Mouse (Mus musculus) MEL (cell line): ENCODE data around the gene Hsd11b2. TPM values are rescaled to one million over a fixed set of nuclear protein-coding genes. Genes with fewer than 3 reads are reported as not detected.

Experiments
- DNase-seq: peaks from one replicate; pipeline ENCODE4 v3.0.0; 2011; ENCODE audit warnings: low read depth, low spot score
- H3K27ac ChIP-seq: 2 replicates; pipeline ENCODE4 v1.5.1; 2012; ENCODE audit warnings: low read depth, mild to moderate bottlenecking, control low read depth, low read length, moderate library complexity; ENCODE audit not compliant: control insufficient read depth
- H3K27me3 ChIP-seq, 2 experiments: fragments of 150-350 bp in 1 of 2; sonication (generic) in 1 of 2; 2 replicates each; pipeline ENCODE4 v1.6.1; 2012; ENCODE audit warnings: low read length in 2 of 2, mild to moderate bottlenecking in 2 of 2, improper control_type of control experiment in 1 of 2, moderate library complexity in 1 of 2; ENCODE audit not compliant: insufficient read depth in 2 of 2, control insufficient read depth in 1 of 2
- H3K36me3 ChIP-seq, 2 experiments: 2 replicates each; pipeline ENCODE4 v1.6.1; 2012 to 2014; ENCODE audit warnings: low read length in 2 of 2, improper control_type of control experiment in 1 of 2, inconsistent platforms in 1 of 2, mild to moderate bottlenecking in 1 of 2; ENCODE audit not compliant: insufficient read depth in 2 of 2, control insufficient read depth in 1 of 2
- H3K4me1 ChIP-seq, 2 experiments: fragments of 150-350 bp in 1 of 2; sonication (generic) in 1 of 2; 2 replicates each; pipeline ENCODE4 v1.6.1; 2012; ENCODE audit warnings: low read length in 2 of 2, improper control_type of control experiment in 1 of 2, mild to moderate bottlenecking in 1 of 2; ENCODE audit not compliant: insufficient read depth in 2 of 2, control insufficient read depth in 1 of 2
- H3K4me3 ChIP-seq, 2 experiments: fragments of 150-350 bp in 1 of 2; sonication (generic) in 1 of 2; 2 replicates each; pipeline ENCODE4 v1.5.1; 2012; ENCODE audit warnings: low read depth in 2 of 2, low read length in 2 of 2, mild to moderate bottlenecking in 2 of 2, moderate library complexity in 2 of 2, control low read depth in 1 of 2, improper control_type of control experiment in 1 of 2; ENCODE audit not compliant: control insufficient read depth in 1 of 2, insufficient read depth in 1 of 2
- H3K79me2 ChIP-seq: 2 replicates; pipeline ENCODE4 v1.6.1; 2012; ENCODE audit warnings: mild to moderate bottlenecking, low read length, moderate library complexity; ENCODE audit not compliant: control insufficient read depth, poor library complexity, insufficient read depth
- H3K9ac ChIP-seq: 2 replicates; pipeline ENCODE4 v1.6.1; 2012; ENCODE audit warnings: low read depth, mild to moderate bottlenecking, control low read depth, low read length, moderate library complexity; ENCODE audit not compliant: control insufficient read depth, poor library complexity, severe bottlenecking
- H3K9me3 ChIP-seq: fragments of 150-350 bp; sonication (generic); replicated peaks from 2 replicates; pipeline ENCODE4 v1.6.1; 2012; ENCODE audit warnings: mild to moderate bottlenecking, low read length, improper control_type of control experiment, moderate library complexity; ENCODE audit not compliant: insufficient read depth
- BHLHE40 ChIP-seq: IDR thresholded peaks from 2 replicates; pipeline ENCODE4 v1.6.1; 2012; ENCODE audit warnings: low read depth, mild to moderate bottlenecking, inconsistent platforms, low read length, improper control_type of control experiment, borderline replicate concordance
- CHD1 ChIP-seq: IDR thresholded peaks from 2 replicates; pipeline ENCODE4 v1.6.1; 2012; ENCODE audit warnings: low read depth, mild to moderate bottlenecking, inconsistent platforms, low read length, improper control_type of control experiment
- ELF1 ChIP-seq: IDR thresholded peaks from 2 replicates; pipeline ENCODE4 v1.6.1; 2014; ENCODE audit warnings: low read depth, mild to moderate bottlenecking, inconsistent platforms, low read length, improper control_type of control experiment, moderate library complexity
- ETS1 ChIP-seq: IDR thresholded peaks from 2 replicates; pipeline ENCODE4 v1.6.1; 2012; ENCODE audit warnings: low read depth, mild to moderate bottlenecking, inconsistent platforms, low read length, improper control_type of control experiment, moderate library complexity
- GABPA ChIP-seq: IDR thresholded peaks from 2 replicates; pipeline ENCODE4 v1.6.1; 2012; ENCODE audit warnings: low read depth, mild to moderate bottlenecking, inconsistent platforms, low read length, improper control_type of control experiment, moderate library complexity
- GATA1 ChIP-seq: IDR thresholded peaks from 2 replicates; pipeline ENCODE4 v1.6.1; 2011; ENCODE audit warnings: low read depth, low read length, improper control_type of control experiment
- HCFC1 ChIP-seq: IDR thresholded peaks from 2 replicates; pipeline ENCODE4 v1.6.1; 2012; ENCODE audit warnings: low read depth, mild to moderate bottlenecking, inconsistent platforms, low read length, improper control_type of control experiment, moderate library complexity
- JUND ChIP-seq: IDR thresholded peaks from 2 replicates; pipeline ENCODE4 v1.6.1; 2011; ENCODE audit warnings: low read depth, mild to moderate bottlenecking, improper control_type of control experiment, low read length
- KAT2A ChIP-seq: conservative IDR thresholded peaks from 2 replicates; pipeline ENCODE4 v1.6.1; 2012; ENCODE audit warnings: low read depth, low read length, improper control_type of control experiment, inconsistent platforms
- MAFK ChIP-seq: IDR thresholded peaks from 2 replicates; pipeline ENCODE4 v1.6.1; 2011; ENCODE audit warnings: low read depth, mild to moderate bottlenecking, low read length, improper control_type of control experiment, borderline replicate concordance
- MAX ChIP-seq: IDR thresholded peaks from 2 replicates; pipeline ENCODE4 v1.6.1; 2011; ENCODE audit warnings: low read length, improper control_type of control experiment
- MAZ ChIP-seq: IDR thresholded peaks from 2 replicates; pipeline ENCODE4 v1.6.1; 2012; ENCODE audit warnings: low read depth, mild to moderate bottlenecking, inconsistent platforms, low read length, improper control_type of control experiment
- MEF2A ChIP-seq: IDR thresholded peaks from 2 replicates; pipeline ENCODE4 v1.6.1; 2014; ENCODE audit warnings: low read depth, mild to moderate bottlenecking, inconsistent platforms, low read length, improper control_type of control experiment; ENCODE audit not compliant: poor library complexity, insufficient replicate concordance, severe bottlenecking; ENCODE audit errors: extremely low read depth
- MXI1 ChIP-seq: IDR thresholded peaks from 2 replicates; pipeline ENCODE4 v1.6.1; 2011; ENCODE audit warnings: mild to moderate bottlenecking, low read depth, low read length, improper control_type of control experiment
- MYC ChIP-seq: IDR thresholded peaks from 2 replicates; pipeline ENCODE4 v1.6.1; 2011; ENCODE audit warnings: low read depth, mild to moderate bottlenecking, low read length, improper control_type of control experiment, moderate library complexity
- NRF1 ChIP-seq: IDR thresholded peaks from 2 replicates; pipeline ENCODE4 v1.6.1; 2014; ENCODE audit warnings: low read depth, mild to moderate bottlenecking, inconsistent platforms, low read length, improper control_type of control experiment, moderate library complexity; ENCODE audit not compliant: poor library complexity, insufficient read depth, severe bottlenecking
- POLR2A ChIP-seq, 2 experiments: IDR thresholded peaks; 2 replicates each; pipeline ENCODE4 v1.6.1; 2011 to 2012; ENCODE audit warnings: low read length in 2 of 2, mild to moderate bottlenecking in 2 of 2, control low read depth in 1 of 2, improper control_type of control experiment in 1 of 2, low read depth in 1 of 2, moderate library complexity in 1 of 2; ENCODE audit not compliant: control insufficient read depth in 1 of 2, insufficient read depth in 1 of 2, poor library complexity in 1 of 2
- POLR2AphosphoS2 ChIP-seq: IDR thresholded peaks from 2 replicates; pipeline ENCODE4 v1.6.1; 2011; ENCODE audit warnings: low read length, improper control_type of control experiment
- POLR2AphosphoS5 ChIP-seq: IDR thresholded peaks from 2 replicates; pipeline ENCODE4 v1.6.1; 2012; ENCODE audit warnings: low read depth, borderline replicate concordance, mild to moderate bottlenecking, inconsistent platforms, low read length, moderate library complexity, mixed read lengths
- RCOR1 ChIP-seq: IDR thresholded peaks from 2 replicates; pipeline ENCODE4 v1.6.1; 2012; ENCODE audit warnings: low read depth, mild to moderate bottlenecking, inconsistent platforms, low read length, improper control_type of control experiment
- SIN3A ChIP-seq: IDR thresholded peaks from 2 replicates; pipeline ENCODE4 v1.6.1; 2012; ENCODE audit warnings: low read length, improper control_type of control experiment, inconsistent platforms
- SMC3 ChIP-seq: IDR thresholded peaks from 2 replicates; pipeline ENCODE4 v1.6.1; 2011; ENCODE audit warnings: low read depth, low read length, improper control_type of control experiment
- TAL1 ChIP-seq: IDR thresholded peaks from 2 replicates; pipeline ENCODE4 v1.6.1; 2012; ENCODE audit warnings: mild to moderate bottlenecking, inconsistent platforms, low read length, moderate library complexity, mixed read lengths
- TBP ChIP-seq: IDR thresholded peaks from 2 replicates; pipeline ENCODE4 v1.8.0; 2011; ENCODE audit warnings: low read depth, low read length, improper control_type of control experiment
- UBTF ChIP-seq: IDR thresholded peaks from 2 replicates; pipeline ENCODE4 v1.6.1; 2012; ENCODE audit warnings: low read depth, mild to moderate bottlenecking, inconsistent platforms, low read length, improper control_type of control experiment, moderate library complexity, borderline replicate concordance; ENCODE audit not compliant: insufficient read depth
- USF2 ChIP-seq, 2 experiments: IDR thresholded peaks; 2 replicates each; pipeline ENCODE4 v1.6.1; 2011 to 2012; ENCODE audit warnings: improper control_type of control experiment in 2 of 2, low read length in 2 of 2, borderline replicate concordance in 1 of 2, inconsistent platforms in 1 of 2, low read depth in 1 of 2, mild to moderate bottlenecking in 1 of 2; ENCODE audit not compliant: insufficient read depth in 1 of 2
- ZC3H11A ChIP-seq: IDR thresholded peaks from 2 replicates; pipeline ENCODE4 v1.6.1; 2012; ENCODE audit warnings: low read depth, mild to moderate bottlenecking, inconsistent platforms, low read length, improper control_type of control experiment
- ZMIZ1 ChIP-seq: IDR thresholded peaks from 2 replicates; pipeline ENCODE4 v1.6.1; 2012; ENCODE audit warnings: low read depth, mild to moderate bottlenecking, inconsistent platforms, low read length, improper control_type of control experiment, moderate library complexity
- polyA plus RNA-seq, 2 experiments: library from polyadenylated mRNA; stranded (reverse) in 1 of 2; unstranded in 1 of 2; fragments of >175 nt in 1 of 2; fragments of >200 nt in 1 of 2; gene quantifications; 2 replicates each; pipeline versions ENCODE4 v1.2.1 to v1.2.4; 2012; ENCODE audit warnings: low replicate concordance in 2 of 2, low read depth in 1 of 2; ENCODE audit not compliant: insufficient read length in 2 of 2, insufficient read depth in 1 of 2, missing spikeins in 1 of 2
- total RNA-seq: library from RNA; depleted of rRNA; stranded (reverse); fragments of 300-350 nt; gene quantifications from 2 replicates; pipeline ENCODE4 v1.2.3, GENCODE M21; 2012

The Hsd11b2 gene
- total and polyA plus RNA-seq, 3 experiments: 0.27 to 2.1 TPM; not detected in 1

GRCm38 (mm10) chr8:105493495-105493894 lies 25.1 kb upstream of the Hsd11b2 start:
- Histone ChIP-seq H3K4me3 (no peak overlapping the region), H3K9me3 (no peaks in the 10 kb centered on the region), H3K4me1 (peaks cover 4 to 15% of the 10 kb centered on the region in 2 experiments), H3K27ac (no peak overlapping the region), H3K9ac (no peak overlapping the region), H3K79me2 (peaks cover 4% of the 10 kb centered on the region), H3K36me3 (peaks cover 0 to 5% of the 10 kb centered on the region in 2 experiments; a peak in 2 of 4 replicates), H3K27me3 (no peaks in the 10 kb centered on the region)
- DNase-seq: no peak
- no peak for TF ChIP-seq TBP
- TF ChIP-seq MYC: no peak
- no peak for TF ChIP-seq SIN3A
- TF ChIP-seq ETS1: no peak
- no peak for TF ChIP-seq NRF1
- no peak for TF ChIP-seq TAL1
- TF ChIP-seq ZC3H11A: no peak
- no peak for TF ChIP-seq MEF2A
- TF ChIP-seq USF2 (IDR thresholded peaks at IDR 0.05; ENCODE audit: borderline replicate concordance in 1 of 2, insufficient read depth in 1 of 2, low read depth in 1 of 2, low read length in 2 of 2): no peak
- no peak for TF ChIP-seq POLR2AphosphoS5
- TF ChIP-seq RCOR1: no peak
- TF ChIP-seq JUND: no peak
- no peak for TF ChIP-seq CHD1
- TF ChIP-seq UBTF: no peak
- TF ChIP-seq ZMIZ1: no peak
- TF ChIP-seq POLR2AphosphoS2: no peak
- TF ChIP-seq MAZ: no peak
- no peak for TF ChIP-seq GATA1
- TF ChIP-seq MAX: no peak
- TF ChIP-seq GABPA: no peak

- no peaks in the 10 kb centered on the region for H3K9me3 ChIP-seq
- no peak overlapping the region for H3K27ac ChIP-seq
- TF ChIP-seq SMC3 (no peak), GABPA (no peak), ETS1 (no peak), MAFK (no peak), RCOR1 (no peak), SIN3A (no peak), BHLHE40 (no peak), KAT2A (no peak), MXI1 (no peak), JUND (no peak), TBP (no peak), ELF1 (no peak), POLR2A (IDR thresholded peaks at IDR 0.05; ENCODE audit: control insufficient read depth in 1 of 2, insufficient read depth in 1 of 2, low read depth in 1 of 2, low read length in 2 of 2, poor library complexity in 1 of 2) (no peak), ZMIZ1 (no peak), HCFC1 (no peak)
Observed at GRCm38 (mm10) chr8:105494566-105494965, 24.0 kb upstream of the Hsd11b2 start.

More at GRCm38 (mm10) chr8:105494566-105494965, 24.0 kb upstream of the Hsd11b2 start:
- Histone ChIP-seq H3K9ac (no peak overlapping the region), H3K36me3 (peaks cover 0 to 10% of the 10 kb centered on the region in 2 experiments; a peak in 2 of 4 replicates), H3K4me3 (no peak overlapping the region), H3K27me3 (no peaks in the 10 kb centered on the region), H3K4me1 (peaks cover 4 to 20% of the 10 kb centered on the region in 2 experiments), H3K79me2 (peaks cover 4% of the 10 kb centered on the region)
- no peak for DNase-seq
